Mouse (Mus musculus) forebrain, postnatal 0 days (tissue): ENCODE data around the gene Smad6. TPM values are rescaled to one million over a fixed set of nuclear protein-coding genes. Genes with fewer than 3 reads are reported as not detected.

Experiments used
- ATAC-seq: fragments of 200-750 bp; cut with Nextera tagmentation; 2 replicates; pipeline ENCODE4 v1.8.0; 2017; ENCODE audit warnings: mild to moderate bottlenecking, moderate library complexity
- DNase-seq: peaks from one replicate; pipeline ENCODE4 v3.0.0-alpha.2; 2015
- H3K27ac ChIP-seq: fragments of 300-500 bp; sonication (generic); 2 replicates; pipeline ENCODE4 v1.5.1; 2014; ENCODE audit warnings: low read depth, mild to moderate bottlenecking, antibody characterized with exemption, low read length, moderate library complexity, mixed read lengths
- H3K27me3 ChIP-seq: fragments of 300-500 bp; sonication (generic); 2 replicates; pipeline ENCODE4 v1.6.1; 2014; ENCODE audit warnings: mild to moderate bottlenecking, low read length, mixed read lengths; ENCODE audit not compliant: insufficient read depth
- H3K36me3 ChIP-seq: fragments of 300-500 bp; sonication (generic); 2 replicates; pipeline ENCODE4 v1.6.1; 2014; ENCODE audit warnings: mild to moderate bottlenecking, moderate library complexity; ENCODE audit not compliant: insufficient read depth
- H3K4me1 ChIP-seq: fragments of 300-500 bp; sonication (generic); 2 replicates; pipeline ENCODE4 v1.6.1; 2014; ENCODE audit warnings: antibody characterized with exemption; ENCODE audit not compliant: insufficient read depth
- H3K4me2 ChIP-seq: fragments of 300-500 bp; sonication (generic); 2 replicates; pipeline ENCODE4 v1.6.1; 2014; ENCODE audit warnings: low read depth, mild to moderate bottlenecking, moderate library complexity
- H3K4me3 ChIP-seq: fragments of 300-500 bp; sonication (generic); 2 replicates; pipeline ENCODE4 v1.5.1; 2014; ENCODE audit warnings: low read depth, low read length, mixed read lengths
- H3K9ac ChIP-seq: fragments of 300-500 bp; sonication (generic); 2 replicates; pipeline ENCODE4 v1.6.1; 2014; ENCODE audit warnings: mild to moderate bottlenecking
- H3K9me3 ChIP-seq: fragments of 300-500 bp; sonication (generic); 2 replicates; pipeline ENCODE4 v1.6.1; 2016; ENCODE audit warnings: low read length
- CTCF ChIP-seq: sonication (generic); IDR thresholded peaks from 2 replicates; pipeline ENCODE4 v1.5.1; 2016; ENCODE audit warnings: antibody characterized with exemption, control low read depth, low read depth
- WGBS: fragments of 180-500 bp; shearing (Covaris S2); extraction: QIAGEN DNeasy Blood & Tissue Kit; methylation state at CpG from one replicate; pipeline ENCODE4 v1.1.7; 2014; 5-methylcytosine and 5-hydroxymethylcytosine counted together
- polyA plus RNA-seq: library from polyadenylated mRNA; unstranded; fragments of >200 nt; fragmentation: Nextera tagmentation; extraction: Ambion mirVana; gene quantifications from 2 replicates; pipeline ENCODE4 v1.2.1, GENCODE M21; 2015
- total RNA-seq: library from RNA; depleted of rRNA; stranded (reverse); fragments of >200 nt; gene quantifications from 2 replicates; pipeline ENCODE4 v1.2.3, GENCODE M21; 2014

Smad6 gene
- total and polyA plus RNA-seq, 2 experiments from 2014 or later: 1.5 to 7.5 TPM

- ATAC-seq (peak; percentile 66), DNase-seq (peak; percentile 79)
- Histone ChIP-seq H3K4me1 (peaks cover 17% of the 10 kb centered on the region), H3K27me3 (peaks cover 35% of the 10 kb centered on the region), H3K27ac (0 out of 2 replicates have a peak overlapping the region, but pooled peaks have one; percentile 45), H3K4me3 (peak overlapping the region; percentile 45), H3K4me2 (peak overlapping the region; percentile 74), H3K9ac (0 out of 2 replicates have a peak overlapping the region, but pooled peaks have one; percentile 10), H3K36me3 (no peaks in the 10 kb centered on the region), H3K9me3 (no peaks in the 10 kb centered on the region)
- no peak for TF ChIP-seq CTCF
- WGBS: 1% methylated on average over 50 of the region's 54 CpGs
These were observed 905 bp upstream of the Smad6 start for GRCm38 (mm10) chr9:64022562-64023366.

DNA sequence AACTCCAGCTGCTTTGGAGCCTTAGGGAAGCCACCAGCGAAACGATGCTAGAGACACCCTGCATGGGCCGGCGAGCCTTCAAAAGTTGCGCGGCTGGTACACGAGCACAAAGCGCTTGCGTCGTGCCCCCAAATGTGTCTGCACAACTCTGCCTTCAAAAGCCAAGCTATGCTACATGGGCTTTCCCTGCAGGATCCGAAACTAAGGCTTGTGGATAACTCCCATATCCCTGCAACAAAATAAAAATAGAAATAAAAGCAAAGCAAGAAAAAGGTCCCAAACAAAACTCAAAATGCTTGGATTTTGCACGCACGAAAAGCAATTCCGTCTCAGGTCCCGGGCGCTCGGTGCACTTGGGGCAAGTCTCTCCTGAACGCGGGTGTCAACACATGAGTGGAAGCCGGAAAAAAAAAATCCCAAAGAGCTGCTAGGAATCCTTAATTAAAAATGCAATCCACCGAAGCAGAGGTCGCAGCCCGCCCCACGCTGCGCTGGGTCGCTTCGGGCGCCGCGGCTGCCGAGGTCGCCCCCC, 474 bp downstream of the Smad6 start:
- Histone ChIP-seq H3K4me2 (peak overlapping the region; percentile 74), H3K9ac (peak overlapping the region; percentile 51), H3K9me3 (no peaks in the 10 kb centered on the region), H3K4me3 (peak overlapping the region; percentile 45), H3K27ac (peak overlapping the region; percentile 45; the same call in 1 of the 2 replicates), H3K4me1 (peaks cover 17% of the 10 kb centered on the region), H3K36me3 (no peaks in the 10 kb centered on the region), H3K27me3 (peaks cover 40% of the 10 kb centered on the region)
- DNase-seq (peak; percentile 21), ATAC-seq (no peak)
- TF ChIP-seq CTCF: 0 out of 2 replicates have a peak, but pooled peaks have one; percentile 13
- 1% methylated on average over 29 of the region's 32 CpGs for WGBS

GRCm38 (mm10) chr9:64020606-64021318, 1.1 kb downstream of the Smad6 start:
- DNase-seq (no peak), ATAC-seq (no peak)
- no peak for TF ChIP-seq CTCF
- Histone ChIP-seq H3K9me3 (no peaks in the 10 kb centered on the region), H3K4me1 (peaks cover 17% of the 10 kb centered on the region), H3K4me2 (peak overlapping the region; percentile 74), H3K27me3 (peaks cover 45% of the 10 kb centered on the region), H3K36me3 (no peaks in the 10 kb centered on the region), H3K9ac (peak overlapping the region; percentile 51), H3K4me3 (peak overlapping the region; percentile 45), H3K27ac (peak overlapping the region; percentile 45; the same call in 1 of the 2 replicates)
- under 1% methylated on average over 87 of the region's 89 CpGs for WGBS

- no peak for TF ChIP-seq CTCF
- DNase-seq: peak; percentile 42
- no peaks in the 10 kb centered on the region for H3K9me3 ChIP-seq
- peaks cover 45% of the 10 kb centered on the region for H3K27me3 ChIP-seq
- no peak overlapping the region for H3K27ac ChIP-seq
- 1% methylated on average over 47 of the region's 50 CpGs for WGBS
- H3K4me1 ChIP-seq: peaks cover 17% of the 10 kb centered on the region
- peak overlapping the region; percentile 74 for H3K4me2 ChIP-seq
- H3K36me3 ChIP-seq: no peaks in the 10 kb centered on the region
- peak overlapping the region; percentile 45 for H3K4me3 ChIP-seq
- H3K9ac ChIP-seq: peak overlapping the region; percentile 51
- no peak for ATAC-seq
These were observed 1.7 kb downstream of the Smad6 start for GRCm38 (mm10) chr9:64020171-64020605.

- Histone ChIP-seq H3K9me3 (no peaks in the 10 kb centered on the region), H3K36me3 (no peaks in the 10 kb centered on the region), H3K4me1 (peaks cover 17% of the 10 kb centered on the region), H3K27ac (no peak overlapping the region), H3K9ac (0 out of 2 replicates have a peak overlapping the region, but pooled peaks have one; percentile 51), H3K4me2 (peak overlapping the region; percentile 74), H3K4me3 (peak overlapping the region; percentile 45), H3K27me3 (peaks cover 45% of the 10 kb centered on the region)
- WGBS: 23% methylated on average over 10 of the region's 10 CpGs
- TF ChIP-seq CTCF: no peak
- DNase-seq (no peak), ATAC-seq (no peak)
These were observed 2.6 kb downstream of the Smad6 start for GRCm38 (mm10) chr9:64019036-64019886.
